Mouse (Mus musculus) right cerebral cortex, postnatal 10 days (tissue): Measurements from ENCODE around the gene Gpx3.
"Not testable (repeated sequence)": the region's sequence is repeated elsewhere in the genome, so short reads cannot be mapped to it uniquely, and the experiment has no call there.

Experiments
- DNase-seq, 2 experiments: peaks; one replicate each; pipeline ENCODE4 v3.0.0; 2021; ENCODE audit warnings: low spot score in 2 of 2

Gene Gpx3

DNA sequence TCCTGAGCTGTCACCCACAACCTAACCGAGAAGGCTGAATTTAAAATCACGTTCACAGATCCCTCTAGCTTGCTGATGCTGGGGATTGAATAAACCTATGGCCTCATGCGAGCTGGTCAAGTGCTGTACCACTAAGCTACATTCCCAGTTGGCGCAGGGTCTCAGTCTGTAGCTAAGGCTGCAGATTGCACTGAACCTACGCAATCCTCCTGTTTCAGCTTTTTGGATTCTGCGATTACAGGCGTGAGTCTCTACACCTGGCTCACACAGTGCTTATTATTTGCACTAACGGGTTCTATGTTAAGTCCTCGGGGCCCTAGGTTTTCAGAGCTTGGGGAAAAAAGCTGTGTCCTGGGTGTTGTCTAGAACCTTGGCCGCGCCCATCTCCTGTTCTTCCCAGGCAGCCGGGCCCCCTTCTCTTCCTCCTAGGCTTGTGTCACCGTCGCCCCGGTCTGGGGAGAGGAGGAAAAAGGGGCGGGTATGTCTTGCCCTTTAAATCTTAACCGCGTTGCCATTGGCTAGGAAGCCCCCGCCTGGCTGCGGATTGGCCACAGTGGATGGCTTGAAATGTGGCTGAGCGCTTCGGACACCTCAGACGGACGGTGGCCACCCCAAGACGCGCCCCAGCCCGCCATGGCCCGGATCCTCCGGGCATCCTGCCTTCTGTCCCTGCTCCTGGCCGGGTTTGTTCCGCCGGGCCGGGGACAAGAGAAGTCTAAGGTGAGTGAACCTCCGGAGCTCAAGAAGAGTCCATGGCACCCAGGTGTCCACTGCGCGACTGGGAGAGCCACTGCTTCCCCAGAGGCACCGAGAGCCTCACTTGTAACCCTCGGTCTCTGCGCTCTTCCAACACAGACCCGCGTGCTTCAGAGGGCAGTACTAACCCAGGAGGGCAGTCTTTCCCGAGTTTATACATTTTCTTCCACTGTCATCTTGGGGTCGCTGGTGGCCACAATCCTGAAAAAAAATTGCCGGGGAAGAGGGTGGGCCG, at the start of gene Gpx3:
Gpx3 (plus strand) TSS at position 121 of the 991 bp plus-strand sequence.
- DNase-seq: peak; percentile 71 to 79

DNA sequence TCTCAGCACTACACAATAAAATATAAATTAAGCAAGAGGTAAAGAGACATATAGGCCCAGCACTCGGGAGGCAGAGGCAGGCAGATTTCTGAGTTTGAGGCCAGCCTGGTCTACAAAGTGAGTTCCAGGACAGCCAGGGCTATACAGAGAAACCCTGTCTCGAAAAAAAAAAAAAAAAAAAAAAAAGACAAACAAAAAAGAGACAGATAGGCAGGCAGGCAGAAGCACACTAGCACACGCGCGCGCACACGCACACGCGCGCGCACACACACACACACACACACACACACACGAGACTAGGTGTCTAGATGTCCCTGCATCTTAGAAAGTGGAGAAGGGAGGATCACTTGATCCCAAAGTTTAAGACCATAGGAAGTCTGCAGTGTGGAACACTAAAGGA, 43.4 kb upstream of the Gpx3 start:
- DNase-seq: not testable (repeated sequence)

DNA sequence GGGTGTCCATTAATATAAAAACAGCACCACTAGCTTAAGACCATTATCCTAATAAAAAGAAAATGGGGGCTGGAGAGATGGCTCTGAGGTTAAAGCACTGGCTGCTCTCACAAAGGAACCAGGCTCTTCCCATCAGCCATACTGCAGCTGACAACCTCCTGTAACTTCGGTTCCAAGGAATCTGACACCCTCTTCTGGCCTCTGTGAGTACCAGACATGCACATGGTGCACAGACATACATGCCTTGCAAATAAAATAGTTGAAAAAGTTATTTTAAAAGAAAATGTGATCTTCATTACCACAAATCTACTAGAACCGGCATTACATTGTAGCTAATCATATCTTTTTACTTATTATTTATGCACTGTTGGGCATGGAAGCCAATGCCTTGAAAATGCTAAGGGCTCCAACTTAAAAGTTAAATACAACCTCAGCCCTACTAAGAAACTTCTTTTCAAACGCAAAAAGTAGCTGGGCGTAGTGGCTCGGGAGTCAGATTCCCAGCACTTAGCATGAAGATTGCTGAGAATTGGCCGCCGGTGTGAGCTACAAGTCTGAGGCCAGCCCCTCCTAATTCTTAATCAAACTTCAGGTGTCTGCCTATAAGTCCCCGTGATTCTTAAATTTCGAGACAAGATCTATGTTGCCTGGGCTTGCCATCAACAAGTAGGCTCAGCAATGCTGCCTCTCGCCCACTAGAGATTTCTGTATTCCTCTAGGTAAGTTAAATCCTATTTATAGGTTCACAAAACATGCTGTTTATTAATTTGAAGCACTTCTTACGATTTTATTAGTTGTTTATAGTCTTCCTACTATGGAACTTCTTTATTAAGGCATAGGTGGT, 42.7 kb upstream of the Gpx3 start:
- DNase-seq: no peak

DNA sequence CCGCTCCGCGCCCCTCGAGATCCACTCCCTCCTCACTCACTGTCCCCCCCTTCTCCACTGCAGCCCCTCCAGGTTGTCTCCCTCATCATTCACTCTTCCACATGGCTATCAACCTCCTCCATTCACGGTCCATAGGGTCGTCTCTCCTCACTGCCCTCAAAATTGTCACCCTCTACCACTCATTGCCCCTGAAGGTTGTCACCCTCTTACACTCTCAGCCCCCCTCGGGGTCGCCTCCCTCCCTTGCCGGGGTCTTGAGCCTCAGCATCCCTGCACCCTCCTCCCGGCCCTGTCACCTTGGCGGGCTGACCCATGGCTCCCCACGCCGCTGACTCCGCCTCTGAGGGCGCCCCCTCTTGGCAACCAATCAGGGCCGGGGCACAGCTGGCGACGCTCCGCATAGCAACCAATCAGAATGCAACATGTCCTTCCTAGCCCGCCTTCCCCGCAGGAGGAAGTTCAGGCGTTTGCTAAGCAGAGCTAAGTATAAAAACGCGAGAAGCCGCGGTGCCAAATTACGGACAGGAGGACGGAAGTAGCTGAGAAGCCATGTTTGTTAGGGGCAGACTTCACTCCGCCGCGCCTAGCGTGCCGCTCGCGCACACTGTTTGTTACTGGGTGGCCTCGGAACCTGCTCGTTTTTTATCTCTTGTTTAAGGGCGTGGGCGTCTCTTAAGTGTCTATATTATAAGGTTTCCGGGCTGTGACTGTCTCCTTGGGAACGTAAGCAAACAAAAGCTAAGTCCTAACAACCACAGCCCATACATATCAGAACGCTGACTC, 41.8 kb upstream of the Gpx3 start, which contains the start of gene Lyrm7:
Lyrm7 (minus strand) TSS at position 661 of the 783 bp plus-strand sequence.
- DNase-seq: peak; percentile 99

DNA sequence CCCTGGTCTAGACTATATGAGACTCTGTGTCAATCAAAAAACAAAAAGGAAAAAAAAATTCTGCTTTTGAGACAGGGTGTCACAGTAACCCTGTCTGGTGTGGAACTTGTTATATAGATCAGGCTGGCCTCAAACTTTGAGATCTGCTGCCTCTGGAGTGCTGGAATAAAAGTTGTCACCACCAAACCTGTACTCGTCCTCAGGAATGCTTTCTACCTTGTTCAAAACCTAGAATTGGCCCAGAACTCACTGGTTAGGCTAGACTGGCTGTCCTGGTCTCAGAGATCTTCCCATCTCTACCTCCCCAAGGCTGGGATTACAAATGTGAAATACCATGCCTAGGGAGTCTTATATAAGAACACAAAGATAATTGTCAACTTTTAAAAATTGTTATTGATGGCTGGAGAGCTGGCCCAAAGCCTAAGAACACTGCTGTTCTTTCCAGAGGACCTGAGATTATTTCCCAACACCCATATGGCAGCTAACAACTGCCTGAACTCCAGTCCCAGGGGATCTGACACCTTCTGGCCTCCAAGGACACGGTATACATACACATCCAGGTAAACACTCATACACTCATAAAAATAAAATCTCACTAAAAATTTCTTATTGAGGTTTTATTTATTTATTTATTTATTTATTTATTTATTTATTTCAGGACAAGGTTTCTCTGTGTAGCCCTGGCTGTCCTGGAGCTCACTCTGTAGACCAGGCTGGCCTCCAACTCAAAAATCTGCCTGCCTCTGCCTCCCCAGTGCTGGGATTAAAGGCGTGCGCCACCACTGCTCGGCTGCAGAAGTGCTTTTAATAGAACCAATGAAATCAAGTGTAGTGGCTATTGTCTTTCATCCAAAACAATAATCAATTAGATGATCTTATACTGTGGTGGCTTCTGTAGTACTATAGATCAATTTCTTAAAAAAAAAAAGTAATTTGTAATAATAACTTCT, 40.5 kb upstream of the Gpx3 start:
- DNase-seq: no peak

DNA sequence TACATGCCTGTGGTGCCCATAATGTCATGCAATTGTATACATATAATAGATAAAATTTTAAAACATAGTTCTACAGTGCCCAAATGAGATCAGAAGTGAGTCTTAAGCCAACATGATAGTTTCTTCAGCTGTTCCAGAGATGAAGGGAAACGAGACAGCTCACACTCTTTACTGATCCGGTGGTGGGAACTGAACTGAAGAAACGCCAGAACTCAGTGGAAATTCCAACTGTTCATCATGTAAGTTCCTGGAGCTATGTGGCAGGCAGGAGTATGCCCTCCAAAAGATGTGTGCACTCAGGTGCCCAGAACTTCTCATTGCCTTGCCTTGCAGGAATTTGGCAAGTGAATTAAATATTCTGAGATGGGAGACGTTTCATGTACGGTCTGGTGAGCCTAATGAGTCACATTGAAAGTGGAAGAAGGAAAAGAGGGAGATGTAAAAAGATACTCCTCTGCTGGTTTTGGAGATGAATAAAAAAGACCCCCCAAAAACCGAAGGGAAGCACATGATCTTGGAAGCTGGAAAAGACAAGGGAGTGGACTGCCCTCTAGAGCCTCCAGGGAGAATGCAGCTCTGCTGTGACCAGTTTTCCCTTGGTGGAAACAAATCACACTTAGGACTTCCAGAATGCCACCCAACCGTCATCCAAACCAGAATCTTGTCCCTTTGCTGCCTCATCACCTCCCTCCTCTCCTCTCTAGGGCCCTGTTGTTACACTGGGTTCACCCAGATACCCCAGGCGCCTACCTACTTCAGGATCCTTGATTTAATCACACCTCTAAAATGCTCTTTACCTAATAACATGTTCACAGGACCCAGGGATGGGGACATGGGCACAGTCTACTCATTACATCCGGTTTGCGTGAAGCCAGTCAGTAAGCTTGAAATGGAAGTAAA, 39.4 kb upstream of the Gpx3 start:
- peak; percentile 73 to 83 for DNase-seq

DNA sequence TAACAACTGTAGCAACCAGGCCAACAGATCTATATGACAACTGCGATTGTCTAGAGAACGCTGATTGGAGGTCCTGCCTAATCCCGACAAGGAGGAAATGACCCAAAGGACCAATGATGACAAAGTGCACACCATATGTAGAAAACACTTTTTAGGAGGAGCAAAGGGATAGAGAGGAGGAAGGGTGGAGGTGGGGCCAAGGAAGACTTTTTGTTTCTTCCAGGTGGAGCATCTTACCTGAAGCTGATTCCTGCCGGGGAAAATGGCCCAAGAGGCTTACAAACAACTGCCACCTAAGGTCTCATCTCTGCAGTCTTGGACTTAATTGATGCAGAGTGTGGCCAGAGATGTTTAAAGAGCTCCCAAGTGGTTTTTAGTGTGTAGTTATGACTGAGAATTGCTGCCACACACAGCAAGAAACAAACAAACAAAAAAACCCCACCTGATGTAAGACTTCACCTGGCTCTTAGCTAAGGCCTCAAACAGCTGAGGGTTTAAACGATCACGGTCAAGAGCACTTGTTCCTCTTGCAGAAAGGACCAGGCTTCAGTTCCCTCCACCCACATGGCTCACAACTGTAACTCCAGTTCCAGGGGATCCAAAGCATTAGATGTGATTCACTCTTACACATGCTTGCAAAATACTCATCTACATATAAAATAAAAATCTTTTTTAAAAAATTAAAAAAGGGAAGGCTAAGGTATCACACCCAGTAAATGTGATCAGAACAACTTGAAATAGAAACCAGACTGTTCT, 36.7 kb upstream of the Gpx3 start:
- DNase-seq: no peak

DNA sequence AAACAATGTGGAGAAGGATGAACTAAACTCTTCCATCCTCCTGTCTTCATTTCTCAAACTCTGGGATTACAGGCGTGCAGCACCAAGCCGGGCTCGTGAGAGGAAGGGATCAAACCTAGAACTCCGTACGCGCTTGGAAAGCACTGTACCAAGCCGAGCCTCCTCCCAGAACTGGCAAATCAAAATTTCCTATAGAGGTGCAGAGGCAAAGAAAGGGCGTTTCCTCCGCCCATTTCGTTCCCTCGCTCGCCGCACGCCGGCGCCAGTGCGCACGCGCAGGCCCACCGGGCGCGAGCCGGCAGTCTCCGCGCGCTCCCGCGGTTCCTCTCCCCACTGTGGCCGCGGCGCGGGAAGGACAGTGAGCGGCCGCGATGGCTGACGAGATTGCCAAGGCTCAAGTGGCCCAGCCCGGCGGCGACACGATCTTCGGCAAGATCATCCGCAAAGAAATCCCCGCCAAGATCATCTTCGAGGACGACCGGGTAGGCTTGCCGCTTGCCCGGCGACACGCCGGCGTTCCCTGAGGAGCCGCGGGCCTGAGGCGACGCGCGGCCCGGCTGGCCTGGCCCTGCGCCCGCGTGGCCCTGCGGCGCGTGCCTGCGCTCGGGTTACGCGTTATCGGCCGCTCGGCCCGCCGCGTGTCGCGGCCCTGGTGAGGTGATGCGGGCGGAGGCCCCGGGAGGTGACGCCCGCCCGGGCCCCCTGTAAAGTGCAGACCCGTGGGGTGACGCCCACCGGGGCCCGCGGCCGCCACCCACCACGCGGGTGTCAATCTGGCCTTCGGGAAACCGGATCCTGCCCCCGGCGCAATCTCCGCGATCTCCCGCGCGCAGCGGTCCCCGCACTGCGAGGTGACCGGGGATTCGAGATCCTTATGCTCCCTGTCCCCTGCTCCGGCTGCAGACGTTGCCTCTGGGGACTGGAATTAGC, 35.9 kb upstream of the Gpx3 start, which contains the start of gene Hint1:
Hint1 (plus strand) TSS at position 265 of the 930 bp plus-strand sequence.
- DNase-seq: peak; percentile 94 to 95

DNA sequence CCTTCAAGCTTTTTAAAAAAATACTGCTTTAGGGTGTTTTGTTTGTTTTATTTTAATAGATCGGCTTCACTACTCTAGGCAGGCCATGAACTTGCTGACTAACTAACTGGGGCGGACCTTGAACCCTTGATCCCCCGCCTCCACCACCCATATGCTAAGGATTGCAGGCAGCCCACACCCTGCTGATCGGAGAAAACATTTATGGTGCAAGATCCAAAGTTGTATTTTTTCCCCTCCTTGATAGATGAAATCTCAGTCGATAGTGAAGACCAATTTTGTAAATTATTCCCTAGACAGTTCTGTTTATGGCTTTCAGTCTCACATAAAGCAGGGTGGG, 35.2 kb upstream of the Gpx3 start:
- peak in 1 of 2 experiments; percentile 60 for DNase-seq

DNA sequence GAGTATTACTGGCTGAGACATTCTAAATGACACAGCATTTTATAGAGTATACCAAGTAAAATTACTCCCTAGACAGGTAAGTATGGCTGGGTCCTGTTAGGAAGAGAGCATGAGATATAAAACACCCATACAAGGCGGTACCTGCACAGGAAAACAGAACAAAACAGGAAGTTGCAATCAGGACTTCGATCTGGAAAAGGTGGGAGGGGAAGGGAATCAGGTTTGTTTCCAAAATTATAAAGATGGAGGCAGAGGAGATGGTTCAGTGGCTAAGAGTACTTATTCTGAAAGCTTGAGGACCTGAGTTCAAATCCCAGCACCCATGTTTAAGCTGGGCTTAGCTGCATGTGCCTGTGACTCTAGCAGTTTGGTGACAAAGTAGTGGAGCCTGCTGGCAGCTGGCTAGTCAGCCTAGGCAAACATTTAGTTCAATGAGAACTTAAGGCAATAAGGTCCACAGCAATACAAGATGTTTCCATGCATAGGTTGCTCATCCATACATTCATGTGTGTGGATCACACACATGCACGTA, 34.3 kb upstream of the Gpx3 start:
- no peak for DNase-seq

DNA sequence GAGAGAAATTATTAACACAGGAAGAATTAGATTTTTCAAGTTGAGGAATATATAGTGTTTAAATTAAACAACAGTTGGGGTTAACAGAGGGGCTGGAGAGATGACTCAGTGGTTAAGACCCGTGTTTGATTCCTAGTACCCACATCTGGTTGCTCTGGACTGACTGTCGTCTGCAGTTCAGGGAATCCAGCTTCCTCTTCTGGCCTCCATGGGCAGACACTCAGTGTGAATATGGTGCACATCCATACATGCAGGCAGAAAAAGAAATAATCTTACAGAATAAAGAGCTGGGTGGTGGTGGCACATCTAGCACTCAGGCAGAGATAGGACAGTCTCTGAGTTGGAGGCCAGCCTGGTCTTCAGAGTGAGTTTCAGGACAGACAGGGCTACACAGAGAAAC, 33.8 kb upstream of the Gpx3 start:
- DNase-seq: no peak

DNA sequence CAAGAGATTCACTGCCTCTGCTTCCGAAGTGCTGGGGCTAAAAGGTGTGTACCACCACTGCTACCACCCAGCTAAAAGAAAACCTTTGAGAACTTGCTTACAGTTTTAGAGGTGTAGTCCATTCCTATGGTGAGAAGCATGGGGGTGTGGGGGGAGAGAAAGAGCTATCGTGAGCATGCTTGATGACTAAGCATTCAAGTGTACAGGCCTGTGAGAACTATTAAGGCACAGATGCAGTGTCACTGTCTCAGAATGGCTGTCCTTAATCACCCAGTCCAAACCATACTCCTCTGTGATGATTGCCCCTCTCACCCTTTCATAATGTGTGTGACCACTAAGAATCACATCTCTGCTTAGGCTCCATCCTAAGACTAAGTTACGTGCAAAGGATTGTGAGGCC, 32.9 kb upstream of the Gpx3 start:
- DNase-seq: no peak

DNA sequence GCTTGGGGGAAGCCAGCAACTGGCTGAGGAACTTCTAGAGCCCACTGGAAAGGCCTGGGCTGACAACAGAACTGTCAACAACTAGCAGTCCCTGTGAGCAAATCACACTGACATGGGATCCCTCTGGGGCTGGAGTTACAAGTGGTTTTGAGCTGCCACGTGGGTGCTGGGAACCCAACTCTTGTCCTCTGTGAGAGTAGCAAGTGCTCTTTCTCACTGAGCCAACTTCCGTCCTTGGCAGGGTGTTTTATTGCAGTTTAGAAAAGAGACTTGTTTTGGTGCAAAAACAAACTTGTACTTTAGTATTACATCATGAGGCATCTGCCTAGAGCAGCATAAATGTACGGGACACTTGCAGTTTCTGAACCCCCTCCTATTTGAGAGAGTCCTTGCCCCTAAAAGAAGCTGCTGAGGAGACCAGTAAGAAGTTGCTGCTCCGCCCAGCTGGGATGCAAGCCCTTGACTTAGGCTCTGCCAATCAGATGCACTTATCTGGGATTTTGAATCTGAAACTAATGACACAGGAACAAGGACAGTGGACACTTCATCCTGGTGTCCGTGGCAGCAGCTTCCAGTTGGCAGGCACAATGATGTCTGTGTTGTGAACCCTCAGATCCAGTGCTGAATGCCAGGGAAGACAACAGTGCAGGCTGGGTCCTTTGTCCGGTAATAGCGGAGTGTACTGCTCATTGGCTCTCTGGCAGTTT, 30.3 kb upstream of the Gpx3 start:
- peak in 1 of 2 experiments; percentile 33 for DNase-seq

DNA sequence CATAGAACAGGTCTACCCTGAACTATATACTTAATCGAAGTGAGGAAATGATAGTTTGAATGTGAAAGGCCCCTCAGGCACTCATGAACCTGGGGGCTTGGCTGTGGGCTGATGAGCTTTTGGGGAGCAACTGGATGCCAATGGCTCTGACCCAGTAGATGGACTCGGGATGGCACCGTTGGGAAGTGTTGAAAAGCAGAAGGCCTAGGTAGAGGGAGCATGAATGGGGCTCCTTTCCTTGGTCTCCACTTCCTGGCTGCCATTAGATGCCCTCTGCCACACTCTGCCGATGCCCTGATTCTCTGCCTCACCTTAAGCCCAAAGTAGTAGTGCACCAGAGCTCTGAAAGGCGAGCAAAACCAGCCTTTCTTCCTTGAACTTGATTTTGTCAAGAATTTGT, 26.2 kb upstream of the Gpx3 start:
- no peak for DNase-seq

DNA sequence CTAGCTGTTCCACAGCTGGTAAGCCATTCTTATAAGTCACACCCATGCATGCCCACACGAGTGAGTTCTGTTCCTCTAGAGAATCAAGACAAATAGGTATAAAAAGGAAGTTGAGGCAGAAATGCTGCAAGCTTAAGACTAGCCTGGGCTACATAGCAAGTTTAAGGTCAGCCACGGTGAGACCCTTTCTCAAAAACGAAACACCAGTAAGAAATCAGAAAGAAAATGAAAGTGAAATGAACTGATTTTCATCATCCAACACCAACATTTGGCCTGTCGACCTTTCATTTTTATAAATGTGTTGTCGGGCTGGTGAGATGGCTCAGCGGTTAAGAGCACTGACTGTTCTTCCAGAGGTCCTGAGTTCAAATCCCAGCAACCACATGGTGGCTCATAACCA, 23.4 kb upstream of the Gpx3 start:
- no peak for DNase-seq

DNA sequence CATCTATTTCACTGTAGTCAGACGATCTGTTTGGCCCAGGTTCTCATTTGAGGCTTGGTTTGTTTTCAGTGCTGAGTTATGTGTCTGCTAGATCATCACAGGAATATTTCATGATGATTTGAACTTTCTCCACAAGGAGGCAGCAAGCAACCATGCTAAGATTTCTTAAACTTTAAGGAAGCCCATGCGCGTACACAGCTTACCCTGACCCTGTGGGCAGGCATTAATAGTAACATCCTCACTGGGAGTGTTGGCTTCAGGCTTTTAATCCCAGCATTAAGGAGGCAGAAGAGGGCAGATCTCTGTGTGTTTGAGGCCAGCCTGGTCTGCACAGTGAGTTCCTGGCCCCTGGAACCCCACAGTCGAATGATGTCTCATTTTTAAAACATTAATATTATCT, 22.8 kb upstream of the Gpx3 start:
- peak; percentile 53 to 61 for DNase-seq

DNA sequence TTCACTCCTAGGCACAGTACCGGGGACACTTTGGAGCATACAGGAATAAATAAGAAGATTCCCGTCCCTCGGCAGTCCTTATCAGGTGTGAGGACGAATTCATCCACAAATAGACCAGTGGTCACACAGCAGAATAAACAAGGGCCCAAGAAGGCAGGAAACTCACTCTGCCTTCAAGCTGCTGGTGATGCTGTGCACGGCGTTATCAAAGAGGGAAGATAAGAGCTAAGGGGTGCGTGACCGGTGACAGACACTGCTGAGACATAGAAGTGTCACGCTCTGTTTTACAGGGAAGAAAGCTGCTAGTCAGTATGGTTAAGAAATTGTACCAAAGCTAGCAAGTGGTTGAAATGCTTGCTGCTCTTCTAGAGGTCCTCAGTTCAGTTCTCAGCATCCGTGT, 22.3 kb upstream of the Gpx3 start:
- no peak for DNase-seq
